Mouse (Mus musculus) thymus, adult 2 months (tissue): ENCODE measurements at regions not wholly inside any gene's neighbourhood (a gene's known extent, or its start where the extent isn't known, plus 50 kb on each side); places are given as distances from the start of the nearest gene placed in this dataset.

Experiments used
- CTCF ChIP-seq: fragments of 200-500 bp; IDR thresholded peaks from 2 replicates; pipeline ENCODE4 v1.5.1; 2012; ENCODE audit warnings: mild to moderate bottlenecking, control low read depth, low read length, moderate library complexity, borderline replicate concordance; ENCODE audit not compliant: control insufficient read depth, poor library complexity, insufficient read depth; ENCODE audit errors: extremely low read depth
- POLR2A ChIP-seq: fragments of 200-500 bp; IDR thresholded peaks from 2 replicates; pipeline ENCODE4 v1.6.1; 2012; ENCODE audit warnings: mild to moderate bottlenecking, low read length, control low read depth, moderate library complexity; ENCODE audit not compliant: control insufficient read depth, poor library complexity, insufficient read depth; ENCODE audit errors: extremely low read depth

DNA sequence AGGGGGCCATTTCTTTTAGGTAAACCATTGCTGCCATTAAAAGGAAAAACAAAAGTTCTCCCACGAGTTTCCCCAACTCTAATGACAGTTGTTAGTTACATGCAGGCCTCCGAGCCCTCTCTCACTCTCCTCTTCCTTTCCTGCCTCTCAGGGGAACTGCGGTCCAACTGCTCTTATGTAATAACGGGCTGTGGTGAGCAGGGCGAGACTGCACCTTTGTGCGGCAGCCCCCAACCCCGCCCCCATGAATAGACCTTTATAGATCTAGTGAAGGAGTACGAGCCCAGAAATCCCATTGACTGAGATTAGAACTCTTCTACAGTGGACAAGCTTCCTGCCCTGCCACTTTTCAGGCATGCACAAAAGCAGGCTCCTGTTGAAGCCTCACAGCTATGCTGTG, 81.8 kb upstream of the Pcgf5 start:
- no peak for TF ChIP-seq POLR2A
- no peak for TF ChIP-seq CTCF
